Mouse (Mus musculus): ENCODE measurements around the gene Pithd1.

Pithd1 gene

DNA sequence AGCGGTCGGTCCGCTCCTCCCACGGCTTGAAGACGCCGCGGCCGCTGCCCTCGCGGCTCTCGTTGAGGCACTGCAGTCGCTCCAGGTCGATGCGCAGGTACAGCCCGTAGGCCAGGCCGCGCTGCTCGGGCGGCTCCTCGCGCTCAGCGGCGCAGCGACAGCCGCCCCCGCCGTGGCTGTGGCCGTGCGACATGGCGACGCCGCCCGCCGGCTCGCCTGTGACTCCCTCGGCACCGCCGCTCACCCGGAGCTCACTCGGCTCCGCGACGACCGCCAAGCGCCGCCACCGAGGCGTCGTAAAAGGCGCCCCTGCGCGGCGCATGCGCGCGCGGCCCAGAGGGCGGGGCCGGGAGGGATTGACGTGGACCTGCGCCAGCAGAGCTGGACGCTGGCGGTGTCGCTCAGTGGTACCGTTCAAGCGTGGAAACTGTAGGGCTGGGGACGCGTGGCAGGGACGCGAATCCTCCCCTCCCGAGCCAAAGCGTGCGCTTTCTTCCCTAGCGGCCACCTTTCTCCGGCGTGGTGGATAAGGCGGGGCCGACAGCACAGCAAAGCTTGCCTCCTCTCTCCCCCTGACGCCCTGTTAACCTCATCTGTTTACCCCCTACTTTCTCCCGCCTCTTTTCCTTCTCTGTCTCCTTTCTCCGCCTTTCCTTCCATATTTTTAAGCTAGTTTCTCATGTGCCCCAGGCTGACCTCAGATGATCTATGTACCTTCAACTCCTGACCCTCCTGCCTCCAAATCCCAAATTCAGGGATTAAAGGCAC lies at the start of gene Pithd1:
TSS of gene Pithd1 (minus strand) at position 322 of the 768 bp plus-strand sequence.
- peak; percentile 95 to 97 for DNase-seq (ENCODE audit: low spot score in 2 of 2)

DNA sequence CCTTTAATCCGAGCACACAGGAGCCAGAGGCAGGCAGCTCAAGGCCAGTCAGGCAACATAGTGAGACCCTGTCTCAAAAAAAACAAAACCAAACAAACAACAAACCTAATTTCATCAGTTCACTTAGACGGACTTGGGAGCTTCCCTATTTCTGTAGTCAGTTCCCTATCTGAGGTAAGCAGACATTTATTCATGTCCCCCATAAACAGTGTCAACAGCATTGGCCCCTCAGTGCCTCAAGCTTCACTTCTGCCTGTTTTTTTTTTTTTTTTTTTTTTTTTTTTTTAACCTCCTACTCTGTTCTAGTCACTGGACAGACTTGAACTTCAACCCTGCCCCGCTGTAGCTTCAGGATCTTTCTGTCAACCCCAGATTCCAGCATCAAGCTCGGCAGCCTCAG lies 48.0 kb upstream of the Pithd1 start:
- no peak for DNase-seq (ENCODE audit: low spot score in 2 of 2)

DNA sequence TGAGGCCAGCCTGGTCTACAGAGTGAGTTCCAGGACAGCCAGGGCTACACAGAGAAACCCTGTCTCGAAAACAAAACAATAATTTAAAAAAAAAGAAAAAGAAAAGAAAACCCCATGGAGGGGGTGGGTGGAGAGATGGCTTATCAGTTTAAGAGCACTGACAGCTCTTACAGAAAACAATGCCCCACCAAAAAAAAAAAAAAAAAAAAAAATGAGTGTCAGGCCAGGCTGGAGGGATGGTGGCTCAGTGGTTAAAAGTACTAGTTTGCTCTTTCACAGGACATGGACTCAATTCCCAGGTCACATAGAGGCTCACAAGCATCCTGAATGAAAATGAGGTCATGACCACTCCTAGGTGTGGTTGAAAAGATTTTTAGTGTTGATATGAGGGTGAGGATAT lies 46.2 kb upstream of the Pithd1 start:
- no peak for DNase-seq (ENCODE audit: low spot score in 2 of 2)

DNA sequence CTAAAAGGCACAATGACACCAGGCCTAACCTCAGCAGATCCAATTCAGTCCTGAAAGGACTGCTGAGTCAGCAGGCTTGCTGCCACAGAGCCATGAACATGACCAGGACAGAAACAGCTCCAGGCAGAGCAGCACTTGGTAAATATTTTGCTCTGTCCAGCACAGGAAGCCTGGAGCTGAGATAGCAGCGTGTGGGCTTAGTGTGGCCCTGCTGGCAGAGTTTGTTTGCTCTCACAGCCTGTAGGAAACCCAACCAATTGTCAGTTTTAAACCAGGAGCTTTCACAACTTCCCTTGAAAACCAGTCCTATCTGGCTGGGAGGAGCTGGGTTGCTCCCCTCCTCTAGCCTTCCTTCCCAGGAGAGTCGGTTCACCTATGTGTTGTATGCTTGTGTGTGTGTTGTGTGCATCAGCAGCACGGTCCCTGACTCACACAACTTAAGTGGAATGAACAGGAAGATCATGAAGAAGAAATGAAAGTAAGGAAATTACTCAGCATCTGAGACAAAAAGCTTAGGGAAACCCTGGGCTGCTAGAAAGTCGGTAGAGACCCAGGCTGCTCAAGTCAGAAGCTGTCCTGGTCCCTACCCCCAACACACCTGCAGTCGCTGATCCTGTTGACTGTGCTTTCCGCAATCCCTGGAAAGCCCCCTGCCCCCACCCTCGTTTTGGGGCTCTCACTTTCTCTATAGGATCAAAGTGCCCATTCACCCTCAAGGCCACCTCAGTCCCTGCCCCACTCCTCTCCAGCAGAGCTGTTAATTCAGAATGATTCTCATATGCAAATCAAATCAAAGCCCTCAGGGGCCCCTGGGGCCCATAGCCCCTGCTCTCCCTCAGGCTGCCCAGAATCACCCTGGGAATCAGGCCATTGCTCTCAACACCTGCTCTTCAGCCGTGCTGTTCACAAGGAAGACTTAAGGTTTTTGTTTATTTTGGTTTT lies 44.2 kb upstream of the Pithd1 start:
- no peak for DNase-seq (ENCODE audit: low spot score in 2 of 2)

DNA sequence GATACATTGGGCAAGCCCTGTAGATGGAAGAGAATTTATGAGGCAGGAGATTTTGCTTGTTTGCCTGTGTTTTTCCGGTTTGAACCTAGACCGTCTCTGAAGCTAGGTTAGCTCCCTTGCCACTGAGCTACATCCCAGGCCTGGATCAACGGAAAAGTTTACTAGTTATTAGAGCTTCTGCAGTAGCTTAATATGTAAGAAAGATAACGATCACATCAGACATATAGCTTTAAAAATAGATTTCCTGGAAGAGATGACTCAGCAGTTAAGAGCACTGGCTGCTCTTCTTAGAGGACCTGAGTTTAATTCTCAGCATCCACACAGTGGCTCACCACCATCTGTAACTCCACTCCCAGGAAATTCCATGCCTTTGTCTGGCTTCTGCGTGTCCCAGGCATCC lies 41.6 kb upstream of the Pithd1 start:
- no peak for DNase-seq (ENCODE audit: low spot score in 2 of 2)

DNA sequence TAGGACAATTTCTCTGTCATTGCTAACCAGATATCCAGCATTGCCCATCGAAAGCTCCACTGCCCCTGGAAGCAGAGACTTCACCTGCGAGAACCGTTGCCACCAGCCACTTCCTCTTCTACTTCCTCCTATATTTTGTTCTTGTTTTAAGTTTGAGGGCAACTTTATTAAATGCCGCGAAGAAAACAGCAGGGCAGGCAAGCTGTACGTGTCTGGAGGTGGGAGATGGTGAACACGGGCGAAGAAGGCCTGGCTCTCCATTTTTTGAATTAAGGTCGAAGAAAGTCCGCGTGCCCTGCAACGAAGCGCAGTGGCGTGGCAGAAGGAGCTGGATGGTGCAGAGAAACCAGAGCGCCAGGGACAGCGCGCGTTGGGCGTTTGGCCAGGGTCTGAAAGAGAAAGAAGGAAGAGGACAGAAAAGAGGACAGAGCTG lies 41.1 kb upstream of the Pithd1 start:
- peak; percentile 26 to 72 for DNase-seq (ENCODE audit: low spot score in 2 of 2)

DNA sequence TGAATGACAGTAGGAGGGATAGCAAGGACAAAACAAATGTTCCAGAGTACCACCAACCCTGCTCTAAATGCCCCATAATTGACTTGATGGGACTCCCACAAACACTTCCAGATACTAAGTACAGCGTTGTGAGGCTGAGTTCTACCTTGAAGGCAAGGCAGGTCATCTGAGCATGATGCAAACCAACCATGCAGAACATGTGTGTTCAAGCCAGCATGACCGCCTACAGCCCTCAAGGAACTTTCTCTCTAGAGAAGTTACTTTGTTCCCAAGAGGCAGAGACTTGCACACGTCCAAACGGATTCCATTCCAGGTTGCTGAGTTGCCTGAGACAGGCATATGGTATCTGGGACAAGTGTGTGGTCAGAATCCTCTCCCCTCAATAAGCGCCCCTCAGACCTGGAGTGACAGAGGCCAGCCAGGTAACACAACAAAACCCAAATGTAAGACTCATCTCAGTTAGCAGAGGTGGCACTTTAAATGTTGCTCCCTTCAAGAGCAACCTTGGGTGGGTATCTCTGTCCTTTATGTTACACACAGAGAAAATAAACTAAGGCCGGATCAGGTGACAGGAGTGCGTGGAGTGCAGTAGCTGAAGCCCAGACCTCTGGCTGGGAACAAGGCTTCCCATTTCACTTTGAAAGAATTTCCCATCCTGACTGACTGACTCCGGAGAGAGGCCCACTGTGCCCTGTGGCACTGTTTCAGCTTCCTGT lies 40.5 kb upstream of the Pithd1 start:
- DNase-seq (ENCODE audit: low spot score in 2 of 2) = no peak

DNA sequence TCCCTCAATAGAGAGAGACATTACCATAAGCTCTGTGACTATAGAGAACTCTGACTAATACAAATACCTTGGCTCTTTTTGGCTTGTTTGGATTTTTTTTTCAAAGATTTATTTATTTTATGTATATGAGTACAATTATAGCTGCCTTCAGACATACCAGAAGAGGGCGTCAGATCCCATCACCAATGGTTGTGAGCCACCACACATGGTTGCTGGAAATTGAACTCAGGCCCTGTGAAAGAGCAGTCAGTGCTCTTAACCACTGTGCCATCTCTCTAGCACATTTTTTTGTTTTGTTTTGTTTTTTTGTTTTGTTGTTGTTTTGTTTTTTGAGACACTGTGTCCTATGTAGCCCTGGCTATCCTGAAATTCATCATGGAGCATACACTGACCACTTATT lies 38.3 kb upstream of the Pithd1 start:
- DNase-seq (ENCODE audit: low spot score in 2 of 2) = no peak

DNA sequence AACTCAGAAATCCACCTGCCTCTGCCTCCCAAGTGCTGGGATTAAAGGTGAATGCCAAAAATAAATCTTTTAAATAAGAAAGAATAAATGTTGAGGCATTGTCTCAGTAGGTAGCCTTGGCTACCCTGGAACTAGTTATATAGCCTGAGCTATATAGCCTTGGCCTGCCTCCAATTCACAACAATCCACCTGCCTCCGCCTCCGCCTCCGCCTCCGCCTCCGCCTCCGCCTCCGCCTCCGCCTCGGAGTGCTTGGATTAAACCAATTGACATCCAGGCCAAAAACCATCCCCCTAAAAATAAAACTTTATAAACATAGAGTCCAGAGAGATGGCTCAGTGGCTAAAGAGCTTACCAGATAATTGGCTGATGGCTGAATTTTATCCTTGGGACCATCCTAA lies 35.9 kb upstream of the Pithd1 start:
- peak in 1 of 2 experiments; percentile 57 for DNase-seq (ENCODE audit: low spot score in 2 of 2)

DNA sequence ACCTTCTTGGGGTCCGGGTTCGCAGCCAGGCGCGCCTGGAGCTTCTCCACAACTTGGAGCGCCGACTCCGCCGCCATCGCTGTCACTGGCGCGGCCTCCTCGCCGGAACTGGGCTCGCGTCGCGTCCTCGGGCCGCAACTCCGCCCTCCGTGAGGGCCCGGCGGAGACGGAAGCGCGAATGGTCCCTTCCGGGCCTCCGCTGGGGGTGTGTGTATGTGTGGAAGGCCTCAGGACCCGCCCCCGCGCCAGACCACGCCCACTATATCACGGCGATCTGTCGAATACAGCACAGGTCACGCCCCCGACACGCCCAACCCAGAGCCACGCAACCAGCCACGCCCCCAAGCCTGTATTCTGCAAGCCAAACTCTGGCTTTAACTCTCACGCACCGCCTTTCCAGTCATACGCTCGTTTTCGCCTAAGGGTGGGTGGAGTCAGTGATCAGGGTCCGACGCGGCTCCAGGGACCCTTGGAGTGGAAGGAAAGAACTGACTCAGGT lies 34.5 kb upstream of the Pithd1 start, which contains the start of gene Eloa:
TSS of gene Eloa (minus strand) at position 215 of the 499 bp plus-strand sequence.
- DNase-seq (ENCODE audit: low spot score in 2 of 2) = peak; percentile 100

DNA sequence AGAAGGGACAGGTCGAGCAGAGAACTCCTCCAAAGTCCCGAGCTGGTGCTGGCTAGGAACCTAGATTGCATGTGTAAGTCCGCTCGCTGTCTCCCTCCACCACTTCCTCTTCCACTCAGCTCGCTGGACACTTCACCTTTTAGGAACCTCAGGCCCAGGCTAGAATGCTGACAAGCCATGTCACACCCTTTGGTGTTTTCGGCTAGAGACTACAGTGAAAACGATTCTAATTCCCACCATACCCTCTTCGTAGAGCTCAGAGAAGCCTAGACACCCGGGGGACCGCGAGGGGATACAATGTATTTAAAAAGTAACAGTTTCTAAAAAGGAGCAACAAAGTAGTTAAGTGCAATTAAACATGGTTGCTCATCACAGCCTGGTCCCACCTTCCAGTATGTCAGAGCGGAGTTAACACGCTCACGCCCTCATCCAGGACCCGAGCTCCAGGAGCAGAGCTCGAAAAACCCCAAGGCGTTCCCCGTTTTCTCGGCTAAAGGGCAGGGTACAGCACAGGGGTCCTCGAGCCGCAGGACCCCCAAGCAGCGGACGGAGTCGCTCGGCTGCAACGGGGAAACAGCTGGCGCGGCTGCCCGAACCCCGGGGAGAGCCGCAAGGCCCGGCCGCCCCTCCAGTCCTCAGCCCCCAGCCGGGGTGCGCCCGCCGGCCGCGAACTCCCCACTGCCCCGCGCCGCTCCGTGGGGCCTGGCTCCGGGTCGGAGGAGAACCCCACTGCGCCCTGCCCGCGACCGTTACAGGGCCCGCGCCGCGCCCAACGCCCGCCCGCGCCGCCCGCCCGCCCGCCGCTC lies 33.9 kb upstream of the Pithd1 start:
- peak; percentile 31 to 70 for DNase-seq (ENCODE audit: low spot score in 2 of 2)

DNA sequence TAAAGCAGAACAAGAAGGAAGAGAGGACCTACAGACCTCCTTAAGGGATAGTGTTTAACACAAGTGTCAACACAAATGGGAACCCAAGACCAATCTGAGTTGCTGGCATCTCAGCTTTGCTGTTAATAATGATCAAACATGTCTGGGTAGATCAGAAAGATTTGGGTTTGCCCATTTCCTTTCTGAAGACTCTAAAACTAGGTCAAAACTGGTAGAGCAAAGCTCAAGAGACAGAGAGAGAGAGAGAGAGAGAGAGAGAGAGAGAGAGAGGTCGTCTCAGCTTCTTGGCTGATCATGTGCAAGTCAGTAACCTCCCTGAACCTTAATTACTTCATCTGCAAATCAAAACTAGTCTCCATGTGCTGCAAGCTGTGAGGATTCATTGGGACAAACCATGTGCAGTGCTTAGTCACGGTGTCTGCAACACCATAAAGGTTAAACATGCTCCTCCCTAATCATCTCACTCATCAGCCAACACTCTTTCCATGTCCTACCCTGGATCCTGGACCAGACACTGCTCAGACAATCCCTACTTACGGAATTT lies 29.1 kb upstream of the Pithd1 start:
- no peak for DNase-seq (ENCODE audit: low spot score in 2 of 2)

DNA sequence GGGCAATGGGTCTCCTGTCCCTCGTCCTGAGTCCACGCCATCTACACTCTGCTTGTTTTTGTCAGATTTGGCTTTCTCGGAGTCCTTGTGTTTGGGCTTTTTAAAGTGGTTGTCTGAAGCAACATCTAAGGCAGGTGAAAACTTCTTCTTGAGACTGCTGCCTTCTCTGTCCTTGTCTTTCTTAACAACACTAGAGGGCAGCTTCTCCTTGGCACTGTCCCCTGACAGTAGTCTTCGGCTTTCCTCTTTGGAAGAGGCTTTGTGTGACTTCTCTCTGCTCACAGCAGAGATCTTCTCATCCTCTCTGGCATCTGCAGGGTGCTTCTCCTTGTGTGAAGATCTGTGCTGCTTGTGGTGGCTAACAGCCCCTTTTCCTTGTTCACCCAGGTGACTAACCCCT lies 23.5 kb upstream of the Pithd1 start:
- DNase-seq (ENCODE audit: low spot score in 2 of 2) = no peak

DNA sequence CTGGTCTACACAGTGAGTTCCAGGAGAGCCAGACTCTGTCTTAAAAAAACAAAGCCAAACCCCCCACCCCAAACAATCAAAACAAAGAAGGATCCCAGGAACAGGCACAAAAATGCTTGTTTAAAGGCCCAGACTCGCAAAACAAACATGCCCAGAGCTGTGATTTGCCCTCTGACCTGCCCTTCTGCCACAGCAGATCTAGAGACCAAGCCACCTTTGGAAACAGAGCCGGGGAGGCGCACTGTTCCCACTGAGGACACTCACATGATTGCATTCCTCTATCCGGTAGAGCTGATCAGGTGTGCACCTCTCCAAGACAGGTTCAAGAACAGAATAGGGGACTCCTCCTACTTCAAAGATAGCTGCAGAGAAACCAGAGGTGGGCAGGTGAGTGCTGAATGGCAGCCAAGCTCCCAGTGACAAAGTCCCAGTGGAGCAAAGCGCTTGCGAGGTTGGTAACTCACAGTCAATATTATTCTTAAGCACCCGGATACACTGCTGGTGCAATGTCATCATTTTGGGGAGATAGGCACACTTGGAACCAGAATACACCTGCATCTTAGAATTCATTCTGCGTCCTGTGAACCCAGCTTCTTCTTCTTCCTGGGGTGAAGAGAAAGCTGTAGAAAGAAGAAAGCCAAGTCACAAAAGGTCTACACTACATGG lies 21.9 kb upstream of the Pithd1 start:
- no peak for DNase-seq (ENCODE audit: low spot score in 2 of 2)

DNA sequence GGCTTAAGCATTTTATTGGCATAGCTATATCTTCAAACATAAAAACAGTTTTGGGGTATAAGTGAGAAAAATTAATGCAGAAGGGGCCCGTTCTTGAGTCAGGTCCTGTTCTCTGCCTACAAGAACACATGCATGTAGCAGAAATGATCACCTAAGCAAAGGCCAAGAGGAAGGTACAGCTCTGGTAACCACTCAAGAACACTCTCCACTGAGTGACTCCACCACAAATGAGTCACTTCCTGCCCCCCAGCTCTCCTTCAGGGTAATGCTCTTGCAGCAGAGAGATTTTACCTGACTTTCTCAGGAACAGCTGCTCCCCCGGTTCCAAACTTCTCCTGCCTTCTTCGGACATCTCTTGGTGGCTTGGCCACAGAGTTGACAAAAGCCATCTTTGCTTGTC lies 19.8 kb upstream of the Pithd1 start:
- no peak for DNase-seq (ENCODE audit: low spot score in 2 of 2)

DNA sequence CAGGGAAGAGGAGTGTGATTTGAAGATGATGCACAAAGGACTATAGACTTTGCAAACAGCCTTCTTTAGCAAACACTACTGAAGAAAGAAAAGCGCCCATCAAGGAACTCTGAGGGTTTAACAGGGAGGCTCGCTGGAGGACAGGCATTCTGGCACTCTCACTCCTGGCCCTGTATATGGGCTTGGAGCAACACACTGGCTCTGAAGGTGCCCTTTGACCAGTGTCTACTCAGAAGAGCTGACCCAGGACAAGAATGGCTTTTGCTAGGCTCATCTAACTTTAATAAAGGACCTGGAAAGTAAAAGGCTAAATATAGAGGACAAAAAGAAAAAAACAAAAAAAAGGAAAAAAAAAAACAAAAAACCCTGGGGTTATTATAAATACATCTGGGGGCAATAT lies 17.9 kb upstream of the Pithd1 start:
- DNase-seq (ENCODE audit: low spot score in 2 of 2) = no peak

DNA sequence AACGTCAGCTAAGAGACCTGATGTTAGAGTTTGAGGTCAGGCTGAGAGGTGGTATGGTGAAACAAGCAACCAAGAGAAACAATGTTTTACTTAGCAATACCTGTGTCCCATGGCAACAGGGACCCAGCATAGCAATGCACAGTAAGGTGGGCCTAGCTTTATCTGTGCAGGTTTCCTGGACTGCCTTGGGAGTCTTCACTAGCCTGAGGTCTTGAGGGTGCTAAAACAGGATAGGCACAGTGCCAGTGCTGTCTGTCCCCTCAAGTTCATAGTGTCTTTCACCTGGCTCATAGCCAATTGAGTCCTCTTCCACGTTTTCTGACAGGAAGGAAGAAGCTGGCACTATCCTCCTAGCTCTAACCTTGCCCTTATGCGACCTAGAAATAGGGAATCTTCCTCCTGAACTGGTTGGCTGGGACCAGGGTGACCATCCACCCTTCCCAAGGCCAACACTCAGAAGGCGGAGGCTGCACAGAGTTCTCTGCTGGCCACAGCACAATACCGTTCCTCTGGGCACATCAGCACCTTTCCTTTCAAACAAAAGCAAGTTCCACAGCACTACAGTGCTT lies 17.1 kb upstream of the Pithd1 start:
- DNase-seq (ENCODE audit: low spot score in 2 of 2) = no peak

DNA sequence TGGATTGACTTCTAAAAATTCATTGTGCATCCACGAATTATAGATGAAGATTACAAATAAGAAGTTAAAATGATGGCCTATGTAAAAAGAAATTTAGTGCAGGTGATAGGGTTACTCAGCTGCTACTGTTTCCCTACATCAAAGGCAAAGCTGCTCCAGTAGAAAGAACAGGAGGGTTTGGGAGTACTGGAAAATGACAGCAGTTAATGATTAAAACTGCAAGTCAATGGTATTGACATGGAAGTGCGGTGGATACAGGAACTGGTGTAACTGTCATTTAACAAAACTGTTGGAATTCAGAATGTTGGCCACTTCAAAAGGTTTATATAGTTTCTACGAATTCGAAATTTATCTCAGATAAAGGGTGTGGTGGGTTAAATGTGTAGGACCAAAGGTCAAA lies 8.1 kb upstream of the Pithd1 start:
- no peak for DNase-seq (ENCODE audit: low spot score in 2 of 2)

DNA sequence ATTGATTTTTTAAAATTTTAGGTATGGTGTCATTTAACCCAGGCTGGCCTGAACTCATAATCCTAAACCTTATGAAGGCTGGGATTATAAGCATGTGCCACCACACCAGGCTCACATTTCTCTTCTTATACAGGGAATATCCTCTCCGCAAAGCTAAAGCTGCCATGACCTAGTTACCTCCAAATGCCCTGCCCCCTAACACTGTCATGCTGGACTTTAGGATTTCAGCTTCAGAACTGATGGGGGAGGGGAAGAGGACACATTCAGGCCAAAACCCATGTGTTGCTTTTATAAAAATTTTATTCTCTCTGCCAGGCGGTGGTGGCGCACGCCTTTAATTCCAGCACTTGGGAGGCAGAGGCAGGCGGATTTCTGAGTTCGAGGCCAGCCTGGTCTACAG lies 6.9 kb upstream of the Pithd1 start:
- DNase-seq (ENCODE audit: low spot score in 2 of 2) = no peak

DNA sequence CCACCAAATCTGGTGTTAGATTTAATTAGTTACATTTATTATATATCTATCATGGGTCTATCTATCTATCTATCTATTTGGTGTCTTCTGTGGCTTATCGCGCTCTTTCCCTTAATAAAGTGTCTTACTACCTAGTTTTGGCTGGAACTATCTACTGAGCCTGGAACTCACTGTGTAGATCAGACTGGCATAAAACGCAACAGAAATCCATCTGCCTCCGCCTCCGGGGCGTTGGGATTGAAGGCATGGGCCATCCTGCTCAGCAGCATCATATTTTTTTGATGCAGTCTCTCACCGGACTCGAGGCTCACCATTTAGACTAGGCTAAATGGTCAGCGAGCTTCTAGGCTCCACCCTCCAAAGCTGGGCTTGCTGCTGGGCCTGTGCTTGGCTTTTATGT lies 650 bp upstream of the Pithd1 start:
- DNase-seq (ENCODE audit: low spot score in 2 of 2) = no peak
